Mouse (Mus musculus) large intestine, adult 2 months (tissue): ENCODE results near the gene Sh3kbp1. TPM values are rescaled to one million over a fixed set of nuclear protein-coding genes. Genes with fewer than 3 reads are reported as not detected.

Source experiments
- DNase-seq: peaks from one replicate; pipeline ENCODE4 v3.0.0-alpha.2; 2012; ENCODE audit warnings: low read depth, low spot score
- WGBS: fragments of 180-500 bp; shearing (Covaris S2); methylation state at CpG from one replicate; pipeline ENCODE4 v1.1.7; 2018; 5-methylcytosine and 5-hydroxymethylcytosine counted together
- polyA plus RNA-seq: library from polyadenylated mRNA; depleted of rRNA; stranded (reverse); fragments of >200 nt; gene quantifications from 2 replicates; pipeline ENCODE4 v1.2.3, GENCODE M21; 2012; rRNA removed

The Sh3kbp1 gene
- polyA plus RNA-seq, 1 experiment = 6.9 TPM

GRCm38 (mm10) chrX:159971091-159971779 is 344.2 kb downstream of the Sh3kbp1 start:
- DNase-seq = no peak
- WGBS = 46% methylated on average over 3 of the region's 3 CpGs

- peak; percentile 16 for DNase-seq
- WGBS = 32% methylated on average over 5 of the region's 5 CpGs
These were observed 346.7 kb downstream of the Sh3kbp1 start for GRCm38 (mm10) chrX:159973730-159974129.

- no peak for DNase-seq
- WGBS = 34% methylated on average over 3 of the region's 3 CpGs
These were observed 349.2 kb downstream of the Sh3kbp1 start for GRCm38 (mm10) chrX:159976243-159976642.

GRCm38 (mm10) chrX:159988002-159988960 is 361.2 kb downstream of the Sh3kbp1 start, which contains the start of gene Map3k15:
Gene Map3k15, plus strand, starts transcription at chrX:159988433.
- peak; percentile 14 for DNase-seq
- WGBS = 34% methylated on average over 87 of the region's 108 CpGs

- WGBS = 78% methylated on average over 6 of the region's 6 CpGs
- no peak for DNase-seq
These were observed 368.7 kb downstream of the Sh3kbp1 start for GRCm38 (mm10) chrX:159995808-159996207.

Other genes with a start within 250 kb of the Sh3kbp1 start
- gene Map7d2, start 212.7 kb upstream of the Sh3kbp1 start, polyA plus RNA-seq = 0.04 and 0.05 TPM in 2 replicates
- gene Bclaf3, start 100.6 kb upstream of the Sh3kbp1 start, polyA plus RNA-seq = 1.1 and 2.2 TPM in 2 replicates